Mouse (Mus musculus) C2C12 (cell line): ENCODE results near the gene Ifna11.

Experiments
- CTCF ChIP-seq: IDR thresholded peaks from one replicate; pipeline ENCODE4 v1.5.1; 2011; ENCODE audit not compliant: control insufficient read depth, insufficient read depth, insufficient read length
- MAX ChIP-seq: IDR thresholded peaks from one replicate; pipeline ENCODE4 v1.6.1; 2011; ENCODE audit warnings: mild to moderate bottlenecking, control low read depth

- no peak for TF ChIP-seq CTCF
- no peak for TF ChIP-seq MAX
Observed at GRCm38 (mm10) chr4:88841438-88841911, 21.7 kb downstream of the Ifna11 start, which contains the start of gene Ifna4.
